Mouse (Mus musculus): ENCODE results near the gene Trpv1.

DNA sequence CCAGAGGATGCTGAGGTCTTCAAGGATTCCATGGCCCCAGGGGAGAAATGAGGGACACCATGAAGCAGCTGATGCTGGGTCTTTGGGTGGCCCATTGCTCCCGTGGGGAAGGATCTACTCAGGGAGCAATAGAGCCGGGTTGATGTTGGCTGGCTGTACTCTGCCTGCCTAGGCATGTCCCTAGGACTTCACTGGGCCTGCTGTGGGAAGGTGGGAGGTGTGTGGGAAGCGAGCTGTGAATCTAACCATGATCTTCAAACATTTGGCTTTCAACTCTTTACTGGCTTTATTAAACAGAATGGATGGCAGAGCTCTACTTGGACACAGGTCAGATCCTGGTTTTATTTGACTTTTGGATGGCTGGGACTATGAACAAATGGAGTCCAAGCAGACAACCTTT is 26.4 kb downstream of the Trpv1 start:
- TF ChIP-seq MYOG (IDR thresholded peaks at IDR 0.05; ENCODE audit: control insufficient read depth, extremely low read depth, insufficient read length) (no peak), CTCF (IDR thresholded peaks at IDR 0.05; ENCODE audit: control insufficient read depth, insufficient read depth, insufficient read length) (no peak), MYOD1 (IDR thresholded peaks at IDR 0.05; ENCODE audit: control insufficient read depth, insufficient read length, low read depth) (no peak), CEBPB (IDR thresholded peaks at IDR 0.05; ENCODE audit: low read depth) (no peak), USF1 (IDR thresholded peaks at IDR 0.05; ENCODE audit: low read depth) (no peak), FOSL1 (IDR thresholded peaks at IDR 0.05; ENCODE audit: insufficient read depth, low read length, poor library complexity, severe bottlenecking) (no peak), MAX (IDR thresholded peaks at IDR 0.05) (no peak)

Data from C2C12 (cell line).